Comparison of ENCODE assay signal across 9 mouse cellular contexts in the genomic region with DNA sequence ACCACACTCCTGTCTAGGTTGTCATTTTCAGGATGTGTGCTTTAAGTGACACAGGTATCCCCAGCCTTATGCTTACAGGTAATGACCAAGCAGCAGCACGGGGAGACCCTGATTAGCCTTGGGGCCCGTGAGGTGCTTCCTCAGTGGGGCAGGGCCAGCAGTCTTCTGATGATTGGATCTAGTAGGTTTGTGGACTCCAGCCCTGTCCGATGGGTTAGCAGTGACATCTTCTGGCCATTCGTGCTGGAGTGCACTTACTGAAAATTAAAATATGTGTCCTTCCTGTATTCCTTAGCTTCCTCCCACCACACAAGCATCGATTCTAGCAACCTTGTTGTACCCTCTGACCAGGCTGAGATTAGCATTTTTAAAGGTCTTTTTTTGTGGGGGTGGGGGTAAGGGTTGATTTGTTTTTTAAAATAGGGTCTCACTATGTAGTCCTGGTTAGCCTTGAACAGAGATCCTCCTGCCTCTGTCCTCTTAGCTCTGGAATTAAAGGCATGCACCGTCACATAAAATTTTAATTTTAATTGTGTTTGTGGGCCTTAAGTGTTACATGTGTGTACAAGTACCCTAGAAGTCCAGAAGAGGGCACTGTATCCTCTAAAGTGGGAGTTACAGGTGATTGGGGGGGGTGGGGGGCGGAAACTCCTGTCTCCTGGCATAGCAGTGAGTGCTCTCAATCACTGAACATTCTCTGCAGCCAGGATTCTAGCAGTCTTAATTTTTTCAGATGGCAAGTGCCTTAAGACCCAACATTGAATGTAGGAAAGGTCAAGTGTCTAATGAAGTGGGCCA. TPM values are rescaled to one million over a fixed set of nuclear protein-coding genes. Genes with fewer than 3 reads are reported as not detected.
DNase-seq lines count a peak whose midpoint lies in the region; ATAC-seq and TF ChIP-seq lines count a peak whose summit lies in the region.
"Had no signal": no experiment of that assay in that cellular context is flagged by ENCODE, and none has a peak within 500 bp of the region (broad histone marks: within the 10 kb centered on the region; RNA-seq: fewer than 3 reads in every experiment).

No protein-coding gene starts in this region.

- no peaks in the 10 kb centered on the region; the same call in 1 of the 2 replicates for H3K4me1 ChIP-seq in liver, postnatal 0 days (ENCODE audit: insufficient read depth)
- peaks cover 0 to 9% of the 10 kb centered on the region in 2 experiments; a peak in 2 of 4 replicates for H3K4me1 ChIP-seq in MEL (ENCODE audit: control insufficient read depth in 1 of 2, insufficient read depth in 2 of 2, low read length in 2 of 2)

- H3K4me2 ChIP-seq in liver, postnatal 0 days (ENCODE audit: low read depth, low read length), result peak overlapping the region; percentile 45
- H3K4me2 ChIP-seq: limb, embryonic 15.5 days had no signal

- H3K36me3 ChIP-seq in liver, postnatal 0 days (replicated peaks; ENCODE audit: insufficient read depth, low read length), result peaks cover 28% of the 10 kb centered on the region
- H3K36me3 ChIP-seq in MEL (ENCODE audit: control insufficient read depth in 1 of 2, insufficient read depth in 2 of 2, low read length in 2 of 2), result peaks cover 0 to 14% of the 10 kb centered on the region in 2 experiments; a peak in 2 of 4 replicates

- TF ChIP-seq POLR2A in MEL (IDR thresholded peaks at IDR 0.05; ENCODE audit: control insufficient read depth in 1 of 2, insufficient read depth in 1 of 2, low read depth in 1 of 2, low read length in 2 of 2, poor library complexity in 1 of 2), result no peak

- peak; percentile 69 for TF ChIP-seq CTCF in liver, postnatal 0 days (IDR thresholded peaks at IDR 0.05; ENCODE audit: low read depth)
- peak; percentile 19 to 73 (median 40); a peak in 4 of 6 replicates for TF ChIP-seq CTCF in MEL (IDR thresholded peaks at IDR 0.05 in 2 of 3, conservative IDR thresholded peaks at IDR 0.05 in 1 of 3; ENCODE audit: control insufficient read depth in 1 of 3, insufficient read depth in 1 of 3, low read depth in 2 of 3, low read length in 3 of 3, poor library complexity in 1 of 3, severe bottlenecking in 1 of 3)

- H3K4me3 ChIP-seq in liver, postnatal 0 days (ENCODE audit: low read depth, low read length), result no peak overlapping the region
- H3K4me3 ChIP-seq in MEL (ENCODE audit: control insufficient read depth in 1 of 2, insufficient read depth in 1 of 2, low read depth in 2 of 2, low read length in 2 of 2), result no peak overlapping the region
- H3K4me3 ChIP-seq: limb, embryonic 15.5 days had no signal

- peak; percentile 73 for TF ChIP-seq RAD21 in MEL (IDR thresholded peaks at IDR 0.05; ENCODE audit: low read depth, low read length)

- no peak for TF ChIP-seq EP300 in liver, postnatal 0 days (IDR thresholded peaks at IDR 0.05; ENCODE audit: low read depth)
- TF ChIP-seq EP300 in MEL (IDR thresholded peaks at IDR 0.05; ENCODE audit: low read depth in 1 of 2, low read length in 2 of 2), result no peak

- WGBS in liver, postnatal 0 days (ENCODE audit: insufficient replicate concordance), result 47% methylated on average over 7 of the region's 7 CpGs

- 0 out of 2 replicates have a peak overlapping the region, but pooled peaks have one; percentile 16 for H3K27ac ChIP-seq in liver, postnatal 0 days (ENCODE audit: low read depth)
- no peak overlapping the region for H3K27ac ChIP-seq in MEL (ENCODE audit: control insufficient read depth, low read depth, low read length)
- H3K27ac ChIP-seq: limb, embryonic 15.5 days had no signal

- H3K9me3 ChIP-seq in liver, postnatal 0 days (ENCODE audit: low read length), result no peaks in the 10 kb centered on the region
- no peaks in the 10 kb centered on the region for H3K9me3 ChIP-seq in MEL (replicated peaks; ENCODE audit: insufficient read depth, low read length)
- H3K9me3 ChIP-seq: limb, embryonic 15.5 days had no signal

- no peaks in the 10 kb centered on the region for H3K79me2 ChIP-seq in MEL (ENCODE audit: control insufficient read depth, insufficient read depth, low read length, poor library complexity)

- ATAC-seq in liver, postnatal 0 days, result peak; percentile 51; the same call in 1 of the 2 replicates
- no peak for ATAC-seq in erythroid progenitor cell, adult 5-6 weeks (replicated peaks; ENCODE audit: low FRiP score, poor library complexity, severe bottlenecking)

- peak; percentile 36 for DNase-seq in liver, postnatal 0 days
- DNase-seq in liver (no peak), MEL (ENCODE audit: low read depth, low spot score) (peak; percentile 68)
- peak; percentile 72 for DNase-seq in cerebellum, adult 9-11 months
- peak; percentile 43 for DNase-seq in kidney, postnatal 14 days
- DNase-seq in naive thymus-derived CD4-positive, alpha-beta T cell, adult 2 months (ENCODE audit: low read depth), result peak; percentile 75
- no peak for DNase-seq in heart, adult 9 months (ENCODE audit: low spot score in 2 of 2)

- H3K9ac ChIP-seq in liver, postnatal 0 days (replicated peaks), result no peak overlapping the region
- H3K9ac ChIP-seq in MEL (ENCODE audit: control insufficient read depth, low read depth, low read length, poor library complexity, severe bottlenecking), result no peak overlapping the region
- H3K9ac ChIP-seq: limb, embryonic 15.5 days had no signal

- no peaks in the 10 kb centered on the region for H3K27me3 ChIP-seq in liver, postnatal 0 days (ENCODE audit: insufficient read depth, low read length)
- H3K27me3 ChIP-seq in MEL (ENCODE audit: control insufficient read depth in 1 of 2, insufficient read depth in 2 of 2, low read length in 2 of 2), result no peaks in the 10 kb centered on the region
- H3K27me3 ChIP-seq: limb, embryonic 15.5 days had no signal

TF ChIP-seq in MEL, 35 proteins besides CTCF, POLR2A, EP300 and RAD21:
- TF ChIP-seq BHLHE40 (IDR thresholded peaks at IDR 0.05; ENCODE audit: borderline replicate concordance, low read depth, low read length) (no peak), ZC3H11A (IDR thresholded peaks at IDR 0.05; ENCODE audit: low read depth, low read length) (peak; percentile 77), SMC3 (IDR thresholded peaks at IDR 0.05; ENCODE audit: low read depth, low read length) (peak; percentile 75), MAZ (IDR thresholded peaks at IDR 0.05; ENCODE audit: low read depth, low read length) (0 out of 2 replicates have a peak, but pooled peaks have one; percentile 77)
TF ChIP-seq in MEL: peak in this region for 3.

RNA-seq across cellular contexts. Expression of a gene that starts 49.0 kb away (rescaled TPM):
- 1.2 TPM in 2 replicates for polyA plus RNA-seq in liver, postnatal 0 days (2015; fragmentation: Nextera tagmentation; extraction: Ambion mirVana)
- 59.5 and 60.4 TPM in 2 replicates for total RNA-seq in MEL (2012; rRNA removed)
- 100 to 1,000 TPM in 1 of 2 experiments, not detected in 1; 129 TPM for polyA plus RNA-seq in MEL (2012; ENCODE audit: insufficient read depth in 1 of 2, insufficient read length in 2 of 2, low read depth in 1 of 2, low replicate concordance in 2 of 2, missing spikeins in 1 of 2)
- 1.8 and 6.3 TPM in 2 replicates for total RNA-seq in erythroid progenitor cell, adult 5-6 weeks (2015; ENCODE audit: low replicate concordance)
- 0.51 and 1.2 TPM in 2 replicates for total RNA-seq in erythroid progenitor cell, adult 5-6 weeks (2017; ENCODE audit: low replicate concordance)
- polyA plus RNA-seq: limb, embryonic 15.5 days had no signal

Comparison
In these comparisons a context has a peak if more than half of its experiments do, and no peak if none do; other contexts are left out.
1. DNase-seq: peak in liver, postnatal 0 days (single experiment), MEL (single experiment), cerebellum, adult 9-11 months (single experiment), kidney, postnatal 14 days (single experiment) and naive thymus-derived CD4-positive, alpha-beta T cell, adult 2 months (single experiment); none in liver (single experiment) and heart, adult 9 months (0 of 2).